Mouse (Mus musculus) hindbrain, postnatal 0 days (tissue): Measurements from ENCODE around the gene Tlr3. TPM values are rescaled to one million over a fixed set of nuclear protein-coding genes. Genes with fewer than 3 reads are reported as not detected.

Experiments used
- ATAC-seq: fragments of 200-750 bp; cut with Nextera tagmentation; 2 replicates; pipeline ENCODE4 v1.8.0; 2017; ENCODE audit warnings: mild to moderate bottlenecking, moderate TSS enrichment, moderate library complexity
- DNase-seq: peaks from one replicate; pipeline ENCODE4 v3.0.0-alpha.2; 2015; ENCODE audit warnings: low spot score
- H3K27ac ChIP-seq: fragments of 300-500 bp; sonication (generic); 2 replicates; pipeline ENCODE4 v1.5.1; 2014; ENCODE audit warnings: mild to moderate bottlenecking
- H3K27me3 ChIP-seq: fragments of 300-500 bp; sonication (generic); 2 replicates; pipeline ENCODE4 v1.6.1; 2014; ENCODE audit warnings: low read length, mixed read lengths; ENCODE audit not compliant: insufficient read depth
- H3K36me3 ChIP-seq: fragments of 300-500 bp; sonication (generic); 2 replicates; pipeline ENCODE4 v1.6.1; 2014; ENCODE audit warnings: low read length, mixed read lengths; ENCODE audit not compliant: insufficient read depth
- H3K4me1 ChIP-seq: fragments of 300-500 bp; sonication (generic); 2 replicates; pipeline ENCODE4 v1.6.1; 2014; ENCODE audit warnings: antibody characterized with exemption, low read length, mixed read lengths; ENCODE audit not compliant: insufficient read depth
- H3K4me2 ChIP-seq: fragments of 300-500 bp; sonication (generic); 2 replicates; pipeline ENCODE4 v1.6.1; 2014; ENCODE audit warnings: low read depth, mild to moderate bottlenecking, low read length, moderate library complexity, mixed read lengths
- H3K4me3 ChIP-seq: fragments of 300-500 bp; sonication (generic); 2 replicates; pipeline ENCODE4 v1.5.1; 2014; ENCODE audit warnings: low read length
- H3K9ac ChIP-seq: fragments of 300-500 bp; sonication (generic); replicated peaks from 2 replicates; pipeline ENCODE4 v1.6.1; 2014; ENCODE audit warnings: mild to moderate bottlenecking, low read length, moderate library complexity, mixed read lengths
- H3K9me3 ChIP-seq: fragments of 300-500 bp; sonication (generic); 2 replicates; pipeline ENCODE4 v1.6.1; 2016; ENCODE audit warnings: low read length, mixed read lengths
- CTCF ChIP-seq: IDR thresholded peaks from 2 replicates; pipeline ENCODE4 v1.5.1; 2016; ENCODE audit warnings: antibody characterized with exemption, control low read depth, low read depth
- WGBS: fragments of 180-500 bp; shearing (Covaris S2); extraction: QIAGEN DNeasy Blood & Tissue Kit; methylation state at CpG from one replicate; pipeline ENCODE4 v1.1.7; 2014; 5-methylcytosine and 5-hydroxymethylcytosine counted together
- polyA plus RNA-seq: library from polyadenylated mRNA; unstranded; fragments of >200 nt; fragmentation: Nextera tagmentation; extraction: Ambion mirVana; gene quantifications from 2 replicates; pipeline ENCODE4 v1.2.1, GENCODE M21; 2015
- total RNA-seq: library from RNA; depleted of rRNA; stranded (reverse); fragments of >200 nt; gene quantifications from 2 replicates; pipeline ENCODE4 v1.2.3, GENCODE M21; 2014

Gene Tlr3
- total and polyA plus RNA-seq, 2 experiments from 2014 or later, result 1.5 to 1.7 TPM

- TF ChIP-seq CTCF, result no peak
- ATAC-seq (no peak), DNase-seq (no peak)
- no peaks in the 10 kb centered on the region for H3K4me1 ChIP-seq
- H3K9ac ChIP-seq, result no peak overlapping the region
- 88% methylated on average over 7 of the region's 7 CpGs for WGBS
- H3K27me3 ChIP-seq, result no peaks in the 10 kb centered on the region
- no peak overlapping the region for H3K4me2 ChIP-seq
- H3K9me3 ChIP-seq, result no peaks in the 10 kb centered on the region
- H3K36me3 ChIP-seq, result no peaks in the 10 kb centered on the region
- H3K4me3 ChIP-seq, result no peak overlapping the region
- H3K27ac ChIP-seq, result no peak overlapping the region
These were observed 9.3 kb upstream of the Tlr3 start for GRCm38 (mm10) chr8:45420151-45420550.

- no peaks in the 10 kb centered on the region for H3K27me3 ChIP-seq
- H3K27ac ChIP-seq, result no peak overlapping the region
- H3K36me3 ChIP-seq, result no peaks in the 10 kb centered on the region
- no peaks in the 10 kb centered on the region for H3K9me3 ChIP-seq
- no peak for DNase-seq
- WGBS, result 87% methylated on average over 7 of the region's 7 CpGs
- H3K4me1 ChIP-seq, result no peaks in the 10 kb centered on the region
- no peak overlapping the region for H3K9ac ChIP-seq
- H3K4me3 ChIP-seq, result no peak overlapping the region
- ATAC-seq, result no peak
- no peak for TF ChIP-seq CTCF
- no peak overlapping the region for H3K4me2 ChIP-seq
These were observed 4.1 kb upstream of the Tlr3 start for GRCm38 (mm10) chr8:45414965-45415364.

- H3K9me3 ChIP-seq, result no peaks in the 10 kb centered on the region
- peak overlapping the region; percentile 0; the same call in 1 of the 2 replicates for H3K9ac ChIP-seq
- peak overlapping the region; percentile 59 for H3K4me2 ChIP-seq
- TF ChIP-seq CTCF, result peak; percentile 55
- WGBS, result 10% methylated on average over 18 of the region's 18 CpGs
- no peaks in the 10 kb centered on the region for H3K36me3 ChIP-seq
- ATAC-seq (peak; percentile 94), DNase-seq (peak; percentile 77)
- H3K4me3 ChIP-seq, result peak overlapping the region; percentile 37
- no peaks in the 10 kb centered on the region for H3K27me3 ChIP-seq
- H3K4me1 ChIP-seq, result no peaks in the 10 kb centered on the region
- peak overlapping the region; percentile 66; the same call in 1 of the 2 replicates for H3K27ac ChIP-seq
These were observed 567 bp downstream of the Tlr3 start for GRCm38 (mm10) chr8:45410146-45410880.

GRCm38 (mm10) chr8:45409702-45410101 lies 1.2 kb downstream of the Tlr3 start:
- Histone ChIP-seq H3K36me3 (no peaks in the 10 kb centered on the region), H3K4me1 (no peaks in the 10 kb centered on the region), H3K27me3 (no peaks in the 10 kb centered on the region), H3K4me2 (peak overlapping the region; percentile 59), H3K4me3 (peak overlapping the region; percentile 37), H3K9me3 (no peaks in the 10 kb centered on the region), H3K27ac (peak overlapping the region; percentile 66; the same call in 1 of the 2 replicates), H3K9ac (peak overlapping the region; percentile 0; the same call in 1 of the 2 replicates)
- 51% methylated on average over 4 of the region's 4 CpGs for WGBS
- ATAC-seq (no peak), DNase-seq (no peak)
- TF ChIP-seq CTCF, result no peak

GRCm38 (mm10) chr8:45383250-45383649 lies 27.6 kb downstream of the Tlr3 start:
- no peak for TF ChIP-seq CTCF
- Histone ChIP-seq H3K9ac (no peak overlapping the region), H3K4me2 (no peak overlapping the region), H3K36me3 (no peaks in the 10 kb centered on the region), H3K4me1 (peaks cover 5% of the 10 kb centered on the region; the same call in 1 of the 2 replicates), H3K9me3 (no peaks in the 10 kb centered on the region), H3K27me3 (no peaks in the 10 kb centered on the region), H3K27ac (no peak overlapping the region), H3K4me3 (no peak overlapping the region)
- DNase-seq (peak; percentile 28), ATAC-seq (0 out of 2 replicates have a peak, but pooled peaks have one; percentile 53)
- WGBS, result 23% methylated on average over 1 of the region's 1 CpGs

- no peak within 1 kb of the TSS for H3K27ac ChIP-seq
- peak; percentile 68 for DNase-seq
- H3K27me3 ChIP-seq, result no peaks in the 10 kb centered on the region
- peaks cover 5% of the 10 kb centered on the region; the same call in 1 of the 2 replicates for H3K4me1 ChIP-seq
- peak within 1 kb of the TSS; percentile 52 for H3K9ac ChIP-seq
- H3K9me3 ChIP-seq, result no peaks in the 10 kb centered on the region
- no peak for TF ChIP-seq CTCF
- H3K4me3 ChIP-seq, result peak within 1 kb of the TSS; percentile 36
- 4% methylated on average over 6 of the region's 6 CpGs for whole genome bisulfite sequencing
- no peaks in the 10 kb centered on the region for H3K36me3 ChIP-seq
- H3K4me2 ChIP-seq, result peak within 1 kb of the TSS; percentile 87
- peak; percentile 68; the same call in 1 of the 2 replicates for ATAC-seq
These were observed 28.9 kb downstream of the Tlr3 start, which contains the start of gene Fam149a for GRCm38 (mm10) chr8:45381963-45382347. Gene Fam149a (minus strand): TSS chr8:45382291.
